Mouse (Mus musculus): ENCODE results near the gene Prcd. TPM values are rescaled to one million over a fixed set of nuclear protein-coding genes. Genes with fewer than 3 reads are reported as not detected.
"Not testable (repeated sequence)": the region's sequence is repeated elsewhere in the genome, so short reads cannot be mapped to it uniquely, and the experiment has no call there.

Gene Prcd
- polyA plus RNA-seq, 1 experiment from 2014 or later: 1.6 TPM

GRCm38 (mm10) chr11:116660181-116660580 is 6.8 kb downstream of the Prcd start:
- Histone ChIP-seq H3K27me3 (ENCODE audit: control insufficient read depth, insufficient read depth, low read length) (peaks cover 3% of the 10 kb centered on the region; the same call in 1 of the 2 replicates), H3K4me3 (replicated peaks; ENCODE audit: low read length) (no peak overlapping the region), H3K9ac (ENCODE audit: low read length) (no peak overlapping the region), H3K36me3 (ENCODE audit: control insufficient read depth, insufficient read depth, low read length) (no peaks in the 10 kb centered on the region), H3K27ac (ENCODE audit: low read length) (no peak overlapping the region), H3K9me3 (replicated peaks; ENCODE audit: control insufficient read depth, low read length) (no peaks in the 10 kb centered on the region), H3K4me1 (ENCODE audit: control insufficient read depth, insufficient read depth, low read length) (peaks cover 23% of the 10 kb centered on the region), H3K4me2 (ENCODE audit: low read depth, low read length) (no peak overlapping the region)
- WGBS: 66% methylated on average over 9 of the region's 9 CpGs
- ATAC-seq (ENCODE audit: insufficient read depth, low FRiP score): no peak

GRCm38 (mm10) chr11:116661291-116661947 is 8.1 kb downstream of the Prcd start:
- Histone ChIP-seq H3K27ac (ENCODE audit: low read length) (no peak overlapping the region), H3K9ac (ENCODE audit: low read length) (0 out of 2 replicates have a peak overlapping the region, but pooled peaks have one; percentile 43)
- no peak for ATAC-seq (ENCODE audit: insufficient read depth, low FRiP score)

GRCm38 (mm10) chr11:116661948-116662377 is 8.6 kb downstream of the Prcd start:
- Histone ChIP-seq H3K27ac (ENCODE audit: low read length) (no peak overlapping the region), H3K4me1 (ENCODE audit: control insufficient read depth, insufficient read depth, low read length) (peaks cover 23% of the 10 kb centered on the region), H3K27me3 (ENCODE audit: control insufficient read depth, insufficient read depth, low read length) (peaks cover 3% of the 10 kb centered on the region; the same call in 1 of the 2 replicates), H3K36me3 (ENCODE audit: control insufficient read depth, insufficient read depth, low read length) (no peaks in the 10 kb centered on the region), H3K9ac (ENCODE audit: low read length) (0 out of 2 replicates have a peak overlapping the region, but pooled peaks have one; percentile 43), H3K4me3 (replicated peaks; ENCODE audit: low read length) (no peak overlapping the region), H3K4me2 (ENCODE audit: low read depth, low read length) (no peak overlapping the region), H3K9me3 (replicated peaks; ENCODE audit: control insufficient read depth, low read length) (no peaks in the 10 kb centered on the region)
- no peak for ATAC-seq (ENCODE audit: insufficient read depth, low FRiP score)
- WGBS: 40% methylated on average over 8 of the region's 8 CpGs

More at GRCm38 (mm10) chr11:116661291-116661947, 8.1 kb downstream of the Prcd start:
- H3K4me3 ChIP-seq (replicated peaks; ENCODE audit: low read length): no peak overlapping the region
- H3K9me3 ChIP-seq (replicated peaks; ENCODE audit: control insufficient read depth, low read length): no peaks in the 10 kb centered on the region
- H3K4me1 ChIP-seq (ENCODE audit: control insufficient read depth, insufficient read depth, low read length): peaks cover 23% of the 10 kb centered on the region
- peaks cover 3% of the 10 kb centered on the region; the same call in 1 of the 2 replicates for H3K27me3 ChIP-seq (ENCODE audit: control insufficient read depth, insufficient read depth, low read length)
- H3K4me2 ChIP-seq (ENCODE audit: low read depth, low read length): no peak overlapping the region
- 37% methylated on average over 13 of the region's 13 CpGs for WGBS
- H3K36me3 ChIP-seq (ENCODE audit: control insufficient read depth, insufficient read depth, low read length): no peaks in the 10 kb centered on the region

- H3K4me2 ChIP-seq (ENCODE audit: low read depth, low read length): no peak overlapping the region
- ATAC-seq (ENCODE audit: insufficient read depth, low FRiP score): no peak
- peaks cover 8% of the 10 kb centered on the region; the same call in 1 of the 2 replicates for H3K4me1 ChIP-seq (ENCODE audit: control insufficient read depth, insufficient read depth, low read length)
- H3K9me3 ChIP-seq (replicated peaks; ENCODE audit: control insufficient read depth, low read length): no peaks in the 10 kb centered on the region
- H3K36me3 ChIP-seq (ENCODE audit: control insufficient read depth, insufficient read depth, low read length): no peaks in the 10 kb centered on the region
- no peak overlapping the region for H3K27ac ChIP-seq (ENCODE audit: low read length)
- 51% methylated on average over 10 of the region's 10 CpGs for WGBS
- no peak overlapping the region for H3K9ac ChIP-seq (ENCODE audit: low read length)
- H3K27me3 ChIP-seq (ENCODE audit: control insufficient read depth, insufficient read depth, low read length): peaks cover 3% of the 10 kb centered on the region; the same call in 1 of the 2 replicates
- H3K4me3 ChIP-seq (replicated peaks; ENCODE audit: low read length): no peak overlapping the region
Measured at GRCm38 (mm10) chr11:116665289-116665688, 12.0 kb downstream of the Prcd start.

- no peak overlapping the region for H3K4me2 ChIP-seq (ENCODE audit: low read depth, low read length)
- no peak overlapping the region for H3K9ac ChIP-seq (ENCODE audit: low read length)
- H3K27ac ChIP-seq (ENCODE audit: low read length): no peak overlapping the region
- H3K36me3 ChIP-seq (ENCODE audit: control insufficient read depth, insufficient read depth, low read length): no peaks in the 10 kb centered on the region
- 67% methylated on average over 9 of the region's 9 CpGs for WGBS
- H3K9me3 ChIP-seq (replicated peaks; ENCODE audit: control insufficient read depth, low read length): no peaks in the 10 kb centered on the region
- no peak overlapping the region for H3K4me3 ChIP-seq (replicated peaks; ENCODE audit: low read length)
- peaks cover 3% of the 10 kb centered on the region; the same call in 1 of the 2 replicates for H3K27me3 ChIP-seq (ENCODE audit: control insufficient read depth, insufficient read depth, low read length)
- ATAC-seq (ENCODE audit: insufficient read depth, low FRiP score): no peak
- H3K4me1 ChIP-seq (ENCODE audit: control insufficient read depth, insufficient read depth, low read length): peaks cover 8% of the 10 kb centered on the region; the same call in 1 of the 2 replicates
Measured at GRCm38 (mm10) chr11:116666566-116666965, 13.2 kb downstream of the Prcd start.

GRCm38 (mm10) chr11:116667012-116667411 is 13.7 kb downstream of the Prcd start:
- H3K4me1 ChIP-seq (ENCODE audit: control insufficient read depth, insufficient read depth, low read length); H3K9me3 ChIP-seq (replicated peaks; ENCODE audit: control insufficient read depth, low read length); H3K27ac ChIP-seq (ENCODE audit: low read length); H3K4me3 ChIP-seq (replicated peaks; ENCODE audit: low read length); H3K4me2 ChIP-seq (ENCODE audit: low read depth, low read length); H3K36me3 ChIP-seq (ENCODE audit: control insufficient read depth, insufficient read depth, low read length); ATAC-seq (ENCODE audit: insufficient read depth, low FRiP score); H3K27me3 ChIP-seq (ENCODE audit: control insufficient read depth, insufficient read depth, low read length); H3K9ac ChIP-seq (ENCODE audit: low read length): not testable (repeated sequence)
- WGBS: 81% methylated on average over 3 of the region's 5 CpGs

GRCm38 (mm10) chr11:116667930-116668329 is 14.6 kb downstream of the Prcd start:
- Histone ChIP-seq H3K4me2 (ENCODE audit: low read depth, low read length) (no peak overlapping the region), H3K9ac (ENCODE audit: low read length) (no peak overlapping the region), H3K36me3 (ENCODE audit: control insufficient read depth, insufficient read depth, low read length) (no peaks in the 10 kb centered on the region), H3K27me3 (ENCODE audit: control insufficient read depth, insufficient read depth, low read length) (no peaks in the 10 kb centered on the region), H3K4me3 (replicated peaks; ENCODE audit: low read length) (no peak overlapping the region), H3K27ac (ENCODE audit: low read length) (peak overlapping the region; percentile 8), H3K4me1 (ENCODE audit: control insufficient read depth, insufficient read depth, low read length) (peaks cover 5% of the 10 kb centered on the region), H3K9me3 (replicated peaks; ENCODE audit: control insufficient read depth, low read length) (no peaks in the 10 kb centered on the region)
- ATAC-seq (ENCODE audit: insufficient read depth, low FRiP score): no peak
- WGBS: 62% methylated on average over 8 of the region's 8 CpGs

GRCm38 (mm10) chr11:116668381-116668825 is 15.1 kb downstream of the Prcd start:
- 77% methylated on average over 10 of the region's 10 CpGs for WGBS
- H3K9ac ChIP-seq (ENCODE audit: low read length): no peak overlapping the region
- peak; percentile 19; the same call in 1 of the 2 replicates for ATAC-seq (ENCODE audit: insufficient read depth, low FRiP score)
- peak overlapping the region; percentile 8; the same call in 1 of the 2 replicates for H3K27ac ChIP-seq (ENCODE audit: low read length)
- H3K4me2 ChIP-seq (ENCODE audit: low read depth, low read length): no peak overlapping the region
- H3K9me3 ChIP-seq (replicated peaks; ENCODE audit: control insufficient read depth, low read length): no peaks in the 10 kb centered on the region
- H3K27me3 ChIP-seq (ENCODE audit: control insufficient read depth, insufficient read depth, low read length): no peaks in the 10 kb centered on the region
- H3K4me3 ChIP-seq (replicated peaks; ENCODE audit: low read length): no peak overlapping the region
- H3K4me1 ChIP-seq (ENCODE audit: control insufficient read depth, insufficient read depth, low read length): peaks cover 10% of the 10 kb centered on the region
- H3K36me3 ChIP-seq (ENCODE audit: control insufficient read depth, insufficient read depth, low read length): no peaks in the 10 kb centered on the region

GRCm38 (mm10) chr11:116668839-116669238 is 15.5 kb downstream of the Prcd start:
- ATAC-seq (ENCODE audit: insufficient read depth, low FRiP score): no peak
- H3K36me3 ChIP-seq (ENCODE audit: control insufficient read depth, insufficient read depth, low read length): no peaks in the 10 kb centered on the region
- no peaks in the 10 kb centered on the region for H3K9me3 ChIP-seq (replicated peaks; ENCODE audit: control insufficient read depth, low read length)
- H3K4me1 ChIP-seq (ENCODE audit: control insufficient read depth, insufficient read depth, low read length): peaks cover 10% of the 10 kb centered on the region
- no peak overlapping the region for H3K27ac ChIP-seq (ENCODE audit: low read length)
- H3K9ac ChIP-seq (ENCODE audit: low read length): no peak overlapping the region
- H3K4me3 ChIP-seq (replicated peaks; ENCODE audit: low read length): no peak overlapping the region
- WGBS: 37% methylated on average over 7 of the region's 7 CpGs
- no peaks in the 10 kb centered on the region for H3K27me3 ChIP-seq (ENCODE audit: control insufficient read depth, insufficient read depth, low read length)
- H3K4me2 ChIP-seq (ENCODE audit: low read depth, low read length): no peak overlapping the region

Measured in stomach, embryonic 16.5 days (tissue).